Mouse (Mus musculus) midbrain, postnatal 0 days (tissue): ENCODE data around the gene Sugct. TPM values are rescaled to one million over a fixed set of nuclear protein-coding genes. Genes with fewer than 3 reads are reported as not detected.
A peak's percentile ranks its signal among the peaks of the same experiment; 100 is the strongest.
"Not testable (repeated sequence)": the region's sequence is repeated elsewhere in the genome, so short reads cannot be mapped to it uniquely, and the experiment has no call there.

ENCODE experiments used
- ATAC-seq: fragments of 200-750 bp; cut with Nextera tagmentation; 2 replicates; pipeline ENCODE4 v1.8.0; 2017; ENCODE audit warnings: moderate number of reproducible peaks, mild to moderate bottlenecking, moderate TSS enrichment, moderate library complexity; ENCODE audit not compliant: low FRiP score
- DNase-seq: peaks from one replicate; pipeline ENCODE4 v3.0.0-alpha.2; 2015; ENCODE audit warnings: low spot score
- H3K27ac ChIP-seq: fragments of 300-500 bp; sonication (generic); 2 replicates; pipeline ENCODE4 v1.5.1; 2014; ENCODE audit warnings: low read depth, mild to moderate bottlenecking, low read length, mixed read lengths
- H3K27me3 ChIP-seq: fragments of 300-500 bp; sonication (generic); 2 replicates; pipeline ENCODE4 v1.6.1; 2014; ENCODE audit warnings: low read length, control low read depth, mixed read lengths; ENCODE audit not compliant: insufficient read depth
- H3K36me3 ChIP-seq: fragments of 300-500 bp; sonication (generic); 2 replicates; pipeline ENCODE4 v1.6.1; 2014; ENCODE audit warnings: low read length, control low read depth, mixed read lengths; ENCODE audit not compliant: insufficient read depth
- H3K4me1 ChIP-seq: fragments of 300-500 bp; sonication (generic); 2 replicates; pipeline ENCODE4 v1.6.1; 2014; ENCODE audit warnings: mild to moderate bottlenecking, control low read depth, antibody characterized with exemption, low read length, mixed read lengths; ENCODE audit not compliant: insufficient read depth
- H3K4me2 ChIP-seq: fragments of 300-500 bp; sonication (generic); 2 replicates; pipeline ENCODE4 v1.6.1; 2014; ENCODE audit warnings: low read depth, mild to moderate bottlenecking, low read length, mixed read lengths; ENCODE audit not compliant: poor library complexity, severe bottlenecking
- H3K4me3 ChIP-seq: fragments of 300-500 bp; sonication (generic); 2 replicates; pipeline ENCODE4 v1.5.1; 2014; ENCODE audit warnings: low read depth, mild to moderate bottlenecking, low read length, moderate library complexity
- H3K9ac ChIP-seq: fragments of 300-500 bp; sonication (generic); replicated peaks from 2 replicates; pipeline ENCODE4 v1.6.1; 2014; ENCODE audit warnings: mild to moderate bottlenecking, low read length, moderate library complexity, mixed read lengths; ENCODE audit not compliant: poor library complexity, severe bottlenecking
- H3K9me3 ChIP-seq: fragments of 300-500 bp; sonication (generic); 2 replicates; pipeline ENCODE4 v1.6.1; 2016; ENCODE audit warnings: low read length, control low read depth
- CTCF ChIP-seq: IDR thresholded peaks from 2 replicates; pipeline ENCODE4 v1.5.1; 2016; ENCODE audit warnings: antibody characterized with exemption, mild to moderate bottlenecking
- WGBS: fragments of 180-500 bp; shearing (Covaris S2); extraction: QIAGEN DNeasy Blood & Tissue Kit; methylation state at CpG from one replicate; pipeline ENCODE4 v1.1.7; 2014; 5-methylcytosine and 5-hydroxymethylcytosine counted together
- polyA plus RNA-seq: library from polyadenylated mRNA; unstranded; fragments of >200 nt; fragmentation: Nextera tagmentation; extraction: Ambion mirVana; gene quantifications from 2 replicates; pipeline ENCODE4 v1.2.1, GENCODE M21; 2015
- total RNA-seq: library from RNA; depleted of rRNA; stranded (reverse); fragments of >200 nt; gene quantifications from 2 replicates; pipeline ENCODE4 v1.2.3, GENCODE M21; 2014

Gene Sugct
- total and polyA plus RNA-seq, 2 experiments from 2014 or later = 1.5 to 2.9 TPM

- Histone ChIP-seq H3K4me1 (no peaks in the 10 kb centered on the region), H3K4me3 (no peak overlapping the region), H3K27ac (no peak overlapping the region), H3K9me3 (no peaks in the 10 kb centered on the region), H3K27me3 (no peaks in the 10 kb centered on the region), H3K36me3 (no peaks in the 10 kb centered on the region), H3K4me2 (no peak overlapping the region), H3K9ac (no peak overlapping the region)
- 71% methylated on average over 2 of the region's 2 CpGs for WGBS
- ATAC-seq (no peak), DNase-seq (no peak)
- TF ChIP-seq CTCF = no peak
Observed at GRCm38 (mm10) chr13:16835111-16835510, 860.2 kb downstream of the Sugct start.

- no peaks in the 10 kb centered on the region for H3K36me3 ChIP-seq
- H3K4me3 ChIP-seq = no peak overlapping the region
- no peak overlapping the region for H3K4me2 ChIP-seq
- no peak for TF ChIP-seq CTCF
- H3K27me3 ChIP-seq = no peaks in the 10 kb centered on the region
- H3K27ac ChIP-seq = no peak overlapping the region
- DNase-seq = no peak
- no peak for ATAC-seq
- H3K4me1 ChIP-seq = no peaks in the 10 kb centered on the region
- no peaks in the 10 kb centered on the region for H3K9me3 ChIP-seq
- no peak overlapping the region for H3K9ac ChIP-seq
Observed at GRCm38 (mm10) chr13:16833069-16833468, 862.3 kb downstream of the Sugct start.

- no peaks in the 10 kb centered on the region for H3K4me1 ChIP-seq
- DNase-seq (peak; percentile 10), ATAC-seq (no peak)
- no peaks in the 10 kb centered on the region for H3K9me3 ChIP-seq
- no peak overlapping the region for H3K9ac ChIP-seq
- H3K4me3 ChIP-seq = no peak overlapping the region
- no peak overlapping the region for H3K4me2 ChIP-seq
- H3K36me3 ChIP-seq = no peaks in the 10 kb centered on the region
- H3K27me3 ChIP-seq = no peaks in the 10 kb centered on the region
- H3K27ac ChIP-seq = no peak overlapping the region
- no peak for TF ChIP-seq CTCF
- WGBS = 75% methylated on average over 8 of the region's 8 CpGs
Observed at GRCm38 (mm10) chr13:16831840-16832239, 863.5 kb downstream of the Sugct start.

- ATAC-seq, H3K9ac ChIP-seq, H3K4me2 ChIP-seq, H3K36me3 ChIP-seq, H3K27me3 ChIP-seq, H3K4me1 ChIP-seq, H3K4me3 ChIP-seq, H3K27ac ChIP-seq, DNase-seq, H3K9me3 ChIP-seq: not testable (repeated sequence)
- WGBS = 29% methylated on average over 6 of the region's 6 CpGs
Observed at GRCm38 (mm10) chr13:16830291-16830690, 865.1 kb downstream of the Sugct start.

GRCm38 (mm10) chr13:16829589-16829988 is 865.8 kb downstream of the Sugct start:
- 57% methylated on average over 2 of the region's 2 CpGs for WGBS
- no peak overlapping the region for H3K9ac ChIP-seq
- H3K4me2 ChIP-seq = no peak overlapping the region
- no peaks in the 10 kb centered on the region for H3K9me3 ChIP-seq
- no peaks in the 10 kb centered on the region for H3K36me3 ChIP-seq
- ATAC-seq = no peak
- no peaks in the 10 kb centered on the region for H3K27me3 ChIP-seq
- H3K4me1 ChIP-seq = no peaks in the 10 kb centered on the region
- H3K4me3 ChIP-seq = no peak overlapping the region
- TF ChIP-seq CTCF = no peak
- DNase-seq = peak; percentile 26
- no peak overlapping the region for H3K27ac ChIP-seq

- Histone ChIP-seq H3K27ac (no peak overlapping the region), H3K9me3 (no peaks in the 10 kb centered on the region), H3K4me2 (no peak overlapping the region), H3K4me3 (no peak overlapping the region), H3K27me3 (no peaks in the 10 kb centered on the region), H3K4me1 (no peaks in the 10 kb centered on the region), H3K9ac (no peak overlapping the region), H3K36me3 (no peaks in the 10 kb centered on the region)
- WGBS = 75% methylated on average over 6 of the region's 6 CpGs
- no peak for TF ChIP-seq CTCF
- DNase-seq (no peak), ATAC-seq (no peak)
Observed at GRCm38 (mm10) chr13:16825619-16826018, 869.7 kb downstream of the Sugct start.
